Mouse (Mus musculus): ENCODE data around the gene Tbcd.

The Tbcd gene

DNA sequence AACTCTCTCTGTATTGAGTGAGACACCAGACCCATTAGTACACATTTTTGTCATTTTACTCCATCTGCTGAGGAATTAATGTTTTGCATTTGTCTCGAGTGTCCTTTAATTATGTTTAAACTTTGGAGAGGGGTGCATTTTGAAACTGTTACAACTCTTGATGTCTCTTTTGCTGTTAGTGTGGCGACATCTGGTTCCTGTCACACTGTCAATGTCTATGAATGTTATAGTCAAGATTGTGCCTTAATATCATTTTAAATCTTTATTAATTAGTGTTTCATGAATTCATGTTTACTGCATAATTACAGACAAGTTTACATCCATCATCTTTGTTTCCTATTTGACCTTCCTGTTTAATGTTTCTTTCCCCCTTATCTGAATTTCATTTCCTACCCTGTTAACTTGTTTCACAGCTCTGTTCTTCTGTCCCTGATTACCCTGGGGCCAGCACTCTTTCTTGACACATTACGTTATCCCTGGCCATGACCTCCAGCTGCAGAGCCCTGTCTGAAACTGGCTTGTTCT lies 164.3 kb downstream of the Tbcd start:
- Histone ChIP-seq H3K4me3 (replicated peaks; ENCODE audit: low read length) (no peak overlapping the region), H3K4me1 (replicated peaks; ENCODE audit: low read depth, low read length) (no peaks in the 10 kb centered on the region), H3K9me3 (ENCODE audit: low read length) (peaks cover 14% of the 10 kb centered on the region), H3K36me3 (ENCODE audit: insufficient read depth, low read length) (peaks cover 82% of the 10 kb centered on the region), H3K27me3 (ENCODE audit: insufficient read depth, low read length) (no peaks in the 10 kb centered on the region)
- TF ChIP-seq POU5F1 (IDR thresholded peaks at IDR 0.05; ENCODE audit: borderline replicate concordance, low read length) (no peak), NANOG (IDR thresholded peaks at IDR 0.05; ENCODE audit: borderline replicate concordance, low read length) (no peak), CTCF (conservative IDR thresholded peaks at IDR 0.05; ENCODE audit: low read length) (no peak)

DNA sequence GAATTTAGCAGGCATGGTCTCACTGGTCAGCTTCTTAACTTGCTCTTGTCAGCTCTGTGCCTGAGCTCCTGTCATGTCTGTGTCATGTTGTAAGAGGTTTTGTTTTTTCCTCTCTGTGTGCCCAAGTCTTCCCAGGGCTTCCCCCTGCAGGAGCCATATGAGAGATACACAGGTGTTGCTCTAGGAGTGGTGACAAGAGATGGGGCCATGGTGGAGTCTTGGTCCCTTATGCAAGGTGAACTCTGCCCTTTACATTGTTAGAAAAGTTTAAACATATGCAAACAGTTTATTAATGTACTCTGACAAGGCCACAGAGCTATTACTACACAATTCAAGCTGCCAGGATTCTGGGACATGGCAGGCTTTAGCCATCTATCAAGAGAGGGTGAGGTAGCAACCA lies 164.8 kb downstream of the Tbcd start:
- Histone ChIP-seq H3K36me3 (ENCODE audit: insufficient read depth, low read length) (peaks cover 82% of the 10 kb centered on the region), H3K4me1 (replicated peaks; ENCODE audit: low read depth, low read length) (no peaks in the 10 kb centered on the region), H3K4me3 (replicated peaks; ENCODE audit: low read length) (no peak overlapping the region), H3K9me3 (ENCODE audit: low read length) (peaks cover 14% of the 10 kb centered on the region), H3K27me3 (ENCODE audit: insufficient read depth, low read length) (no peaks in the 10 kb centered on the region)
- TF ChIP-seq NANOG (IDR thresholded peaks at IDR 0.05; ENCODE audit: borderline replicate concordance, low read length) = no peak
- no peak for TF ChIP-seq CTCF (conservative IDR thresholded peaks at IDR 0.05; ENCODE audit: low read length)
- TF ChIP-seq POU5F1 (IDR thresholded peaks at IDR 0.05; ENCODE audit: borderline replicate concordance, low read length) = no peak

DNA sequence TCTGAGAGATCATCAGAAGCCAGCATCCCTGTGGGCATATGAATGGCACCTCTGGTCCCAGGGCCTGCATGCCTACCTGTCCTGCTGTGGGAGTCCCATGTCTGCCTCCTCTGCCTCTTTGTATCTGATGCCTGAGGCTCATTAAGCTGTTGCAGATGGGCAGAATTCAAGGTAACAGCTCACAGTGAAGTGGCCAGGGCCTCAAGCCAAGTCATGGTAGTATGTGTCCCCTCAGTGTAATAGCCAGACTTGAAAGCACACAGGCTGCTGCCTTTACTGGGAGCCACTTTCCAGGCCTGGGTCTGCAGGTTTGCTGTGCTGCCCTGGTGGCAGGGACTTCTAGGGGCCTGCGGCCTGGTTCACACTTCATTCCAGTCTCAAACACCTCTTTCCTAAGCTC lies 165.6 kb downstream of the Tbcd start:
- H3K27me3 ChIP-seq (ENCODE audit: insufficient read depth, low read length) = no peaks in the 10 kb centered on the region
- H3K4me3 ChIP-seq (replicated peaks; ENCODE audit: low read length) = no peak overlapping the region
- peaks cover 88% of the 10 kb centered on the region for H3K36me3 ChIP-seq (ENCODE audit: insufficient read depth, low read length)
- no peak for TF ChIP-seq NANOG (IDR thresholded peaks at IDR 0.05; ENCODE audit: borderline replicate concordance, low read length)
- no peaks in the 10 kb centered on the region for H3K4me1 ChIP-seq (replicated peaks; ENCODE audit: low read depth, low read length)
- H3K9me3 ChIP-seq (ENCODE audit: low read length) = peaks cover 14% of the 10 kb centered on the region

DNA sequence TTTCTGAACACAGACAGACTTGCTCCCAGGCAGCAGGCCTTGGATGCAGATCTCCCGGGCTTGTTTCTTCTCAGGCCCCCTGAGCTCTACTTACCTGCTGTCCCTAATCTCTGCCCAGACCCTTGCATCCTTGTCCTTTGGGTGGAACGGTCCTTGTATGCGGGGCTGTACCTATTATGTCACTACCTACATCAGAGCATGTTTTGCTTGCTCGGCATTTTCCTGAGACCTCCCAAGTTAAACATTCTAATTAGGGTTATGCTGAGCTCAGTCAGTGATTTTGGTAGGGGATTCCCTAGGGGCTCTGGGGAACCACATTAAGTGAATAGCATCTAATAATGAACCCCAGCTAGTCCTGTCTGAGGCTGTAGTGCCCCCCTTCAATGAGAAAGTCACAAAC lies 173.3 kb downstream of the Tbcd start:
- Histone ChIP-seq H3K9me3 (ENCODE audit: low read length) (no peaks in the 10 kb centered on the region), H3K36me3 (ENCODE audit: insufficient read depth, low read length) (peaks cover 100% of the 10 kb centered on the region), H3K4me3 (replicated peaks; ENCODE audit: low read length) (no peak overlapping the region), H3K27me3 (ENCODE audit: insufficient read depth, low read length) (no peaks in the 10 kb centered on the region), H3K4me1 (replicated peaks; ENCODE audit: low read depth, low read length) (no peaks in the 10 kb centered on the region)
- TF ChIP-seq POU5F1 (IDR thresholded peaks at IDR 0.05; ENCODE audit: borderline replicate concordance, low read length) = no peak
- no peak for TF ChIP-seq NANOG (IDR thresholded peaks at IDR 0.05; ENCODE audit: borderline replicate concordance, low read length)

DNA sequence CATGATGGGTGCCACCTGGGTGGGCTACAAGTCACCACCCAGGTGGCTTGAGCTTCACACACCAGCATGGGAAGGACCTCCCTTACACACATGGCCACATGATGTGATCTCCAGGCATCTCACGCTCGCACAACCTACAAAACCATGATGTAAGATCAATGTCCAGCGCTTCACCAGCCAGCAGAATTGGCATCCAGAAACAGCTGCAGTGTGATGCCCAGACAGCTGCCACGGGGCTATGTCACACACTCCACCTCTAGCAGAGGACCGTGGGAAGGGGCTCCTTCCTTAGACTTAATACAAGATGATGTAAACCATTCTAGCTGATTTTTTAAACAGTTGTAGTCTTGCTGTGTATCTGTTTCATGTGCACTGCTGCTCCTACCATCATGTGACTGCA lies 175.8 kb downstream of the Tbcd start:
- H3K4me3 ChIP-seq (replicated peaks; ENCODE audit: low read length) = no peak overlapping the region
- H3K27me3 ChIP-seq (ENCODE audit: insufficient read depth, low read length) = no peaks in the 10 kb centered on the region
- peaks cover 100% of the 10 kb centered on the region for H3K36me3 ChIP-seq (ENCODE audit: insufficient read depth, low read length)
- TF ChIP-seq CTCF (conservative IDR thresholded peaks at IDR 0.05; ENCODE audit: low read length) = no peak
- H3K4me1 ChIP-seq (replicated peaks; ENCODE audit: low read depth, low read length) = no peaks in the 10 kb centered on the region
- no peaks in the 10 kb centered on the region for H3K9me3 ChIP-seq (ENCODE audit: low read length)

DNA sequence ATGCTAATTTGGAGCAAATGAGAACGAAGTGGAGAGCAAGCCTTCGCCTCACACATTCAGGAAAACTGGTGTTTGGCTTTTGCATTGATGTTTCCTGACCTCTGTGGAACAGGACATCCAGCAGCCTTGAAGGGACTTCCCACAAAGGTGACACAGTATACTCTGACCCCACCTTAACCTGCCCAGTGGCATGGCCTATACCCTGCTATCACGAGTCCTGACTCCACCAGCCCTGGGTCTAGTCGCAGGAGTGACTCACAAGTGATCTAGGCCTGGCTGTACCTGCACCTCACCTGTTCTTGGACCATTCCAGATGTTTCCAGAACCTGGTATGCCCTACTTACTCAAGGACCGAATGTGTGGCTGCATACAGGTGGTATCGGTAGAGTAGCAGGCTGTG lies 177.8 kb downstream of the Tbcd start:
- Histone ChIP-seq H3K27me3 (ENCODE audit: insufficient read depth, low read length) (no peaks in the 10 kb centered on the region), H3K36me3 (ENCODE audit: insufficient read depth, low read length) (peaks cover 97% of the 10 kb centered on the region), H3K4me1 (replicated peaks; ENCODE audit: low read depth, low read length) (no peaks in the 10 kb centered on the region), H3K9me3 (ENCODE audit: low read length) (no peaks in the 10 kb centered on the region), H3K4me3 (replicated peaks; ENCODE audit: low read length) (no peak overlapping the region)
- TF ChIP-seq CTCF (conservative IDR thresholded peaks at IDR 0.05; ENCODE audit: low read length) (no peak), NANOG (IDR thresholded peaks at IDR 0.05; ENCODE audit: borderline replicate concordance, low read length) (no peak), POU5F1 (IDR thresholded peaks at IDR 0.05; ENCODE audit: borderline replicate concordance, low read length) (no peak)

DNA sequence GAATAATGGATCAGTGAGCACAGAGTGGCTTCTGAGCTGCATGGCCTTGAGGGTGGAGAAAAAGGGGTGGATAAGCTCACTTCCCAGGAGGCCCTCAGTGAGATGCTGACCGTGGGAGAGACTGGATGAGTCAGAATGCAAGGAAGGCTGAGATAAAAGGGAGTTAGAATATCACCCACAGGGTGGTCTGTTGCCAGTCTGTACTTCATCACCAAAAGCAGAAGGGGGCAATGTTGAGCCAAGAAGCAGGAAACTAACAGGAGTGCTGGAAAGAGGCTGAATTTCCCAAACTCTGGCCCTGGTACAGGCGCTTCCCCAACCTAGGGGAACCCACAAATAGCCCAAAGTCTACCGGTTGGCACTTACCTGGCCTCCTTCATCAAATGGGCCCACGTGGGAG lies 178.7 kb downstream of the Tbcd start:
- Histone ChIP-seq H3K9me3 (ENCODE audit: low read length) (no peaks in the 10 kb centered on the region), H3K4me3 (replicated peaks; ENCODE audit: low read length) (no peak overlapping the region), H3K4me1 (replicated peaks; ENCODE audit: low read depth, low read length) (no peaks in the 10 kb centered on the region), H3K27me3 (ENCODE audit: insufficient read depth, low read length) (no peaks in the 10 kb centered on the region), H3K36me3 (ENCODE audit: insufficient read depth, low read length) (peaks cover 96% of the 10 kb centered on the region)
- TF ChIP-seq POU5F1 (IDR thresholded peaks at IDR 0.05; ENCODE audit: borderline replicate concordance, low read length) (no peak), NANOG (IDR thresholded peaks at IDR 0.05; ENCODE audit: borderline replicate concordance, low read length) (no peak), CTCF (conservative IDR thresholded peaks at IDR 0.05; ENCODE audit: low read length) (peak; percentile 47)

DNA sequence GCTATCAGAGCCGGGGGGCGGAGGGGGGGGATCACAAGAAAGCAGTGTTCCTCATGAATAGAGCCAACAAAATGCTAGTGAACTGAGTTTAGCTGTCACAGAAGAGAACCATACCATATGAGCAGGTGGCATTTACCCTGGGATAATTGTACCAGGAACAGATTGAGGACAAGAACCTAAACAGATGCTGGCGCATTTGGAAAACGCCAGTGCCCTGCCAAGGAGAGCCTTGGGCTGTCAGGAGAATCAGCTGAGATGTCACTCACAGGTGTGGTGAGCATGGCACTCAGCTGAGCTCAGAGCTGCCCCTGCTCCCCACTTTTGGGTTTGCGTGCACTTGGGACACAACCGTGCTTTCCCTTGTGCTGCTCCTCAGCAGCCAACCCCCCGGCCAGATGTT lies 179.7 kb downstream of the Tbcd start:
- Histone ChIP-seq H3K4me1 (replicated peaks; ENCODE audit: low read depth, low read length) (no peaks in the 10 kb centered on the region), H3K27me3 (ENCODE audit: insufficient read depth, low read length) (no peaks in the 10 kb centered on the region), H3K4me3 (replicated peaks; ENCODE audit: low read length) (no peak overlapping the region), H3K9me3 (ENCODE audit: low read length) (no peaks in the 10 kb centered on the region), H3K36me3 (ENCODE audit: insufficient read depth, low read length) (peaks cover 96% of the 10 kb centered on the region)
- no peak for TF ChIP-seq CTCF (conservative IDR thresholded peaks at IDR 0.05; ENCODE audit: low read length)
- no peak for TF ChIP-seq NANOG (IDR thresholded peaks at IDR 0.05; ENCODE audit: borderline replicate concordance, low read length)
- no peak for TF ChIP-seq POU5F1 (IDR thresholded peaks at IDR 0.05; ENCODE audit: borderline replicate concordance, low read length)

DNA sequence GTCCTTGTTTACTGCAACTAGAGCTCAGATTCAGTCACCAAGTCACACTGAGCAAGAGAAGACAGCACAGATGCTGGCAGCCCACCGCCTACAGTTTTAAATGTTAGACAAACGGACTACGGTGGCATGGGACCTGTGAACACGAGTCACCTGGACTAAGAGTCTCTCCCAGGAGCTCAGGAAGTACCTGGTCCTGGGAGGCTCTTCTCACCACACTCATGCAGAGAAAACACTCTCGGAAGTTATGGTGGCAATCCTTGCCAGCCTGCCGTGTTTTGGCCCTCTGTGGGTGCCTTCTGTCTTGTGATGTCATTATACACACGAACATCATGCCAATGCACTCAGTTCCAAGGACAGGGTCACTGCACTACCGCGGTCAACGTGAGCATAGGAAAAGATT lies 184.9 kb downstream of the Tbcd start:
- peaks cover 11% of the 10 kb centered on the region for H3K4me1 ChIP-seq (replicated peaks; ENCODE audit: low read depth, low read length)
- no peaks in the 10 kb centered on the region for H3K27me3 ChIP-seq (ENCODE audit: insufficient read depth, low read length)
- H3K36me3 ChIP-seq (ENCODE audit: insufficient read depth, low read length) = peaks cover 90% of the 10 kb centered on the region
- no peaks in the 10 kb centered on the region for H3K9me3 ChIP-seq (ENCODE audit: low read length)
- no peak overlapping the region for H3K4me3 ChIP-seq (replicated peaks; ENCODE audit: low read length)
- TF ChIP-seq POU5F1 (IDR thresholded peaks at IDR 0.05; ENCODE audit: borderline replicate concordance, low read length) = no peak
- TF ChIP-seq NANOG (IDR thresholded peaks at IDR 0.05; ENCODE audit: borderline replicate concordance, low read length) = no peak
- no peak for TF ChIP-seq CTCF (conservative IDR thresholded peaks at IDR 0.05; ENCODE audit: low read length)
